Mouse (Mus musculus): ENCODE results near the gene Gm4631. TPM values are rescaled to one million over a fixed set of nuclear protein-coding genes. Genes with fewer than 3 reads are reported as not detected.
"Not testable (repeated sequence)": the region's sequence is repeated elsewhere in the genome, so short reads cannot be mapped to it uniquely, and the experiment has no call there.

Gm4631 gene
- 26.3 and 30.6 TPM in 2 replicates for polyA plus RNA-seq (2014; fragmentation: Nextera tagmentation; extraction: Ambion mirVana)

DNA sequence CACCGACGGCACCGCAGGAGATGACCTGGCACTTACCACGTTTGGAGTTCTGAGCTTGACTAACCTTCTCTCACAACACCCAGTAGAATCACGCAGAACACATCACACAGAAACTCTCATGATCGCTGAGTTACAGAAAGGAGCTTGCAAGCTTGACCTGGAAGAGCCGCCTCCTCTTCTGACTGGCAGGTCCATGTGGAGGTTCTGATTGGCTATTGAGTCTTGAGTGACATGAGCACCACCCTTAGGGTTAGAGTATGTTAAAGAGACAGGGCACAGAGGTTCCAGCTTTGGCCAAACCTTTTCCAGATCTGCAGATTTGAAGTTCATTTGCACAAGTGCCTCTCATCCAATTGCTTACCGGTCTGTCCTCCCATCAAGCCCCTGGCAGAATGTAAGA, at the start of gene Gm4631:
Gm4631 (minus strand) TSS at position 101 of the 400 bp plus-strand sequence.
- H3K27ac ChIP-seq (ENCODE audit: low read length); H3K36me3 ChIP-seq (ENCODE audit: control insufficient read depth, insufficient read depth, low read length); H3K4me1 ChIP-seq (ENCODE audit: control insufficient read depth, insufficient read depth, low read length); H3K27me3 ChIP-seq (ENCODE audit: control insufficient read depth, insufficient read depth, low read length); ATAC-seq (ENCODE audit: insufficient number of reproducible peaks, insufficient read depth, low FRiP score, low read depth); H3K9me3 ChIP-seq (ENCODE audit: control insufficient read depth, low read depth, low read length); H3K4me2 ChIP-seq (replicated peaks; ENCODE audit: low read depth, low read length); H3K9ac ChIP-seq (replicated peaks; ENCODE audit: low read depth, low read length); H3K4me3 ChIP-seq (ENCODE audit: low read depth, low read length): not testable (repeated sequence)
- no CpG with 5 or more reads among the region's 8 CpGs for WGBS

DNA sequence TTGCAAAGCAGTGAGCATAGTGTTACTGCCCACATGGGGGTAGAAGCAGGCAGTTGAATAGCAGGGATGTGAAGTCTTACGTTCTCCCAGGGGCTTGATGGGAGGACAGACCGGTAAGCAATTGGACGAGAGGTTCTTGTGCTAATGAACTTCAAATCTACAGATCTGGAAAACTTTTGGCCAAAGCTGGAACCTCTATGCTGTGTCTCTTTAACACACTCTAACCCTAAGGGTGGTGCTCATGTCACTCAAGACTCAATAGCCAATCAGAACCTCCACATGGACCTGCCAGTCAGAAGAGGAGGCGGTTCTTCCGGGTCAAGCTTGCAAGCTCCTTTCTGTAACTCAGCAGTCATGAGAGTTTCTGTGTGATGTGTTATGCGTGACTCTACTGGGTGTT, 34.1 kb upstream of the Gm4631 start, which contains the start of gene Zfp968:
Zfp968 (plus strand) TSS at position 301 of the 400 bp plus-strand sequence.
- WGBS, result no CpG with 5 or more reads among the region's 6 CpGs
- H3K4me2 ChIP-seq (replicated peaks; ENCODE audit: low read depth, low read length); H3K9me3 ChIP-seq (ENCODE audit: control insufficient read depth, low read depth, low read length); ATAC-seq (ENCODE audit: insufficient number of reproducible peaks, insufficient read depth, low FRiP score, low read depth); H3K9ac ChIP-seq (replicated peaks; ENCODE audit: low read depth, low read length); H3K4me3 ChIP-seq (ENCODE audit: low read depth, low read length); H3K27ac ChIP-seq (ENCODE audit: low read length); H3K27me3 ChIP-seq (ENCODE audit: control insufficient read depth, insufficient read depth, low read length); H3K4me1 ChIP-seq (ENCODE audit: control insufficient read depth, insufficient read depth, low read length); H3K36me3 ChIP-seq (ENCODE audit: control insufficient read depth, insufficient read depth, low read length): not testable (repeated sequence)

- H3K27ac ChIP-seq (ENCODE audit: low read length); H3K9ac ChIP-seq (replicated peaks; ENCODE audit: low read depth, low read length); H3K36me3 ChIP-seq (ENCODE audit: control insufficient read depth, insufficient read depth, low read length); ATAC-seq (ENCODE audit: insufficient number of reproducible peaks, insufficient read depth, low FRiP score, low read depth); H3K4me2 ChIP-seq (replicated peaks; ENCODE audit: low read depth, low read length); H3K27me3 ChIP-seq (ENCODE audit: control insufficient read depth, insufficient read depth, low read length); H3K4me1 ChIP-seq (ENCODE audit: control insufficient read depth, insufficient read depth, low read length); H3K4me3 ChIP-seq (ENCODE audit: low read depth, low read length); H3K9me3 ChIP-seq (ENCODE audit: control insufficient read depth, low read depth, low read length): not testable (repeated sequence)
- no CpG with 5 or more reads among the region's 6 CpGs for WGBS
Observed at GRCm38 (mm10) chr2:175274825-175275224, 63.2 kb downstream of the Gm4631 start, which contains the start of gene Gm14440. Gm14440 (plus strand) TSS chr2:175275125.

Other genes starting within 250 kb of the Gm4631 start
- gene Gm14399, start 196.2 kb downstream of the Gm4631 start, polyA plus RNA-seq (2014; fragmentation: Nextera tagmentation; extraction: Ambion mirVana), result 8.1 and 9.6 TPM in 2 replicates
- 1.0 and 2.2 TPM in 2 replicates for gene Gm14443, start 162.3 kb downstream of the Gm4631 start, polyA plus RNA-seq (2014; fragmentation: Nextera tagmentation; extraction: Ambion mirVana)
- 10.8 and 12.4 TPM in 2 replicates for gene Gm14391, start 131.3 kb downstream of the Gm4631 start, polyA plus RNA-seq (2014; fragmentation: Nextera tagmentation; extraction: Ambion mirVana)
- 7.5 TPM in 1 of 2 replicates, not detected in the other for gene Gm14440, start 63.1 kb downstream of the Gm4631 start, polyA plus RNA-seq (2014; fragmentation: Nextera tagmentation; extraction: Ambion mirVana)
- 6.6 and 12.3 TPM in 2 replicates for gene Zfp968, start 34.2 kb upstream of the Gm4631 start, polyA plus RNA-seq (2014; fragmentation: Nextera tagmentation; extraction: Ambion mirVana)
- gene Gm4724, start 97.6 kb upstream of the Gm4631 start, polyA plus RNA-seq (2014; fragmentation: Nextera tagmentation; extraction: Ambion mirVana), result 15.3 and 18.1 TPM in 2 replicates
- gene Zfp965, start 131.8 kb upstream of the Gm4631 start, polyA plus RNA-seq (2014; fragmentation: Nextera tagmentation; extraction: Ambion mirVana), result 7.3 and 9.1 TPM in 2 replicates

All from stomach, embryonic 14.5 days (tissue).